Mouse (Mus musculus): ENCODE data around the gene 2010111I01Rik.

Gene 2010111I01Rik

DNA sequence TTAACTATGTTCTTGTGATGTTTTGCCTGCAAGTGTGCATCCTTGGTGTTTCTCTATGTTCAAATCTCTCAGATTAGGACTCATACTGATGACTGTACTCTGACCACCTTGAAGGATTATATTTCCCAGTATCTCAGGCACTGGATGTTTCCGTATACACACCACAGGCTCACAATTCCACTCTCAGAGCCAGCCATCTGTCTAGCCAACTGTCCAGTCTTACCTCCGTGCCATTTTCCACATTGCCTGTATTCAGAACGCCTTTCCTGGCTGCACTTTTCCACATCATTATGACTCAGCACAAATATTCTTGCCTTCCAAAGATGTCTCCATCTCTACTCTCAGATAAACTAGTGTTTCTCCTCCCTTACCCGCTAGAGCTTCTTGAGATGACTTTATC is 212.5 kb downstream of the 2010111I01Rik start:
- Histone ChIP-seq H3K36me3 (ENCODE audit: control insufficient read depth, insufficient read depth, low read length, poor library complexity, severe bottlenecking) (no peaks in the 10 kb centered on the region), H3K27me3 (ENCODE audit: control insufficient read depth, insufficient read depth, low read length, poor library complexity, severe bottlenecking) (no peaks in the 10 kb centered on the region; the same call in 1 of the 2 replicates)
- DNase-seq (ENCODE audit: low read depth, low spot score) = no peak

DNA sequence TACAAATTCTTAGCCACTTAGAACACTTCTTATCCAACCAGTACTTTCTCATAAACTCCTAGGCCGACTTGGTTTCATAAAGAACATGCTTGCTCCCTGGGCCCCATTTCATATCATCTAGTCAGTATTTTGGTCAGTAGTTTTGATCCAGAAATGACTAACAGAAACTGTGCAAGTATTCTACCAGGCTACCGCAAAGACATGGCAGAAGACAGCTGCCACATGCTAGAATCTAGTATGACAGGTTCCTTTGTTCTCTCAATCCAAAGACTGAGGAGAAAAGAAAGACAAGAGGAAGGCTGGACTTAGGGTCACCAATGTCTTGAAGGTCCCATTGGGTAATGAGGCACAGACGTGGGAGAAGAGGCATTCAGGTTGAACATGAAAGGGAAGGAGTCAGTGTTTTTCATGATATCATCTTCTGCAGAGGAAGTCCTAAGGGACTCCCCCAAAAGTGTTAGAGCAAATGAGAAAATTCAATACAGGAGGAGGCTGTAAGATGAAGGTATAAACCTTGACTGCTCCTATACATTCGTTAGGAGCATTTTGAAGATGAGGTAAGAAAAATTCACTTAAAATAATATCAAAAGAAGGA is 216.0 kb downstream of the 2010111I01Rik start:
- DNase-seq (ENCODE audit: low read depth, low spot score) = no peak
- no peaks in the 10 kb centered on the region for H3K36me3 ChIP-seq (ENCODE audit: control insufficient read depth, insufficient read depth, low read length, poor library complexity, severe bottlenecking)
- H3K27me3 ChIP-seq (ENCODE audit: control insufficient read depth, insufficient read depth, low read length, poor library complexity, severe bottlenecking) = no peaks in the 10 kb centered on the region

DNA sequence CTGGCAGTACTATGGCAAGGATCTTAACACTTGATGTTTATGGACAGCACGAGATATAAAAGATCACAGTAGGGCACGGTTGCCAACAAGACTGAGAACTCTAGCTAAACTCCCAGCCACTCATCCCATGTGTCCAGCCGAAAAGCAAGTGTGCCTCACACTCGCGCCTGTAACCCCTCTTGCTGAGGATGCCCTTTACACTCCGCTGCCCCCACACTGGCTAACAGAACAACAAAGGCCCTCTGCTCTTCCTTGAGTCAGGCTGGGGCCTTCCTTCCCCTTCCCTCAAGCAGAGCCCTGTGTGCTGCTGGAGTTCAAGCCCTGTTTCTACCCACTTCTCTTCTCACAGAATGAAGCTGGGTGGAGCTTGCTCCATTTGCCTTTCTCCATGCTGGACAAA is 220.3 kb downstream of the 2010111I01Rik start:
- Histone ChIP-seq H3K27me3 (ENCODE audit: control insufficient read depth, insufficient read depth, low read length, poor library complexity, severe bottlenecking) (no peaks in the 10 kb centered on the region), H3K36me3 (ENCODE audit: control insufficient read depth, insufficient read depth, low read length, poor library complexity, severe bottlenecking) (no peaks in the 10 kb centered on the region)
- DNase-seq (ENCODE audit: low read depth, low spot score) = no peak

- DNase-seq (ENCODE audit: low read depth, low spot score) = no peak
- Histone ChIP-seq H3K27me3 (ENCODE audit: control insufficient read depth, insufficient read depth, low read length, poor library complexity, severe bottlenecking) (no peaks in the 10 kb centered on the region), H3K36me3 (ENCODE audit: control insufficient read depth, insufficient read depth, low read length, poor library complexity, severe bottlenecking) (no peaks in the 10 kb centered on the region)
These were observed 221.5 kb downstream of the 2010111I01Rik start for GRCm38 (mm10) chr13:63186217-63186616.

DNA sequence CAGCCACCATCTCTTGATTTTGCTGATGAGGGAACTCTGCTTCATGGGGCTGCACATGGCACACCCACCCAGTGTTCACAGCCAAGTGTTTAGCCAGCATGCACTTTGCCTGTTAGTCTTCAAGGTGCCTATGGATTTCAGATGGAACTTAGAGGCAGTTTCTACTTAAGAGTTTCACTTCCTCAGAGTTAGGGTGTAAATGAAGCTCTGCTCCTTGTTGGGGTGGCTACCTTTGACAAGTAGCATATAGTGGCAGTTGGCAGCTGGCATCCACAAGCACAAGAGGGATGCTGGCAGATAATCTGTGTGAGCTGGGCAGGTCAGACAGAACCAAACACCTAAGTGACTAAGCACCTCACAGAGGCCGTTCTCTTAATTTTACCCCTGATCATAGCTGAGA is 221.9 kb downstream of the 2010111I01Rik start:
- no peaks in the 10 kb centered on the region for H3K36me3 ChIP-seq (ENCODE audit: control insufficient read depth, insufficient read depth, low read length, poor library complexity, severe bottlenecking)
- H3K27me3 ChIP-seq (ENCODE audit: control insufficient read depth, insufficient read depth, low read length, poor library complexity, severe bottlenecking) = no peaks in the 10 kb centered on the region
- peak; percentile 14 for DNase-seq (ENCODE audit: low read depth, low spot score)

- DNase-seq (ENCODE audit: low read depth, low spot score) = no peak
These were observed 222.8 kb downstream of the 2010111I01Rik start for GRCm38 (mm10) chr13:63187145-63188143.

GRCm38 (mm10) chr13:63188306-63188705 is 223.6 kb downstream of the 2010111I01Rik start:
- Histone ChIP-seq H3K27me3 (ENCODE audit: control insufficient read depth, insufficient read depth, low read length, poor library complexity, severe bottlenecking) (no peaks in the 10 kb centered on the region), H3K36me3 (ENCODE audit: control insufficient read depth, insufficient read depth, low read length, poor library complexity, severe bottlenecking) (no peaks in the 10 kb centered on the region)
- DNase-seq (ENCODE audit: low read depth, low spot score) = no peak

More at GRCm38 (mm10) chr13:63187145-63188143, 222.8 kb downstream of the 2010111I01Rik start:
- H3K27me3 ChIP-seq (ENCODE audit: control insufficient read depth, insufficient read depth, low read length, poor library complexity, severe bottlenecking) = no peaks in the 10 kb centered on the region
- no peaks in the 10 kb centered on the region for H3K36me3 ChIP-seq (ENCODE audit: control insufficient read depth, insufficient read depth, low read length, poor library complexity, severe bottlenecking)

- no peak for DNase-seq (ENCODE audit: low read depth, low spot score)
- H3K27me3 ChIP-seq (ENCODE audit: control insufficient read depth, insufficient read depth, low read length, poor library complexity, severe bottlenecking) = no peaks in the 10 kb centered on the region
- H3K36me3 ChIP-seq (ENCODE audit: control insufficient read depth, insufficient read depth, low read length, poor library complexity, severe bottlenecking) = no peaks in the 10 kb centered on the region
These were observed 224.1 kb downstream of the 2010111I01Rik start for GRCm38 (mm10) chr13:63188811-63189210.

DNA sequence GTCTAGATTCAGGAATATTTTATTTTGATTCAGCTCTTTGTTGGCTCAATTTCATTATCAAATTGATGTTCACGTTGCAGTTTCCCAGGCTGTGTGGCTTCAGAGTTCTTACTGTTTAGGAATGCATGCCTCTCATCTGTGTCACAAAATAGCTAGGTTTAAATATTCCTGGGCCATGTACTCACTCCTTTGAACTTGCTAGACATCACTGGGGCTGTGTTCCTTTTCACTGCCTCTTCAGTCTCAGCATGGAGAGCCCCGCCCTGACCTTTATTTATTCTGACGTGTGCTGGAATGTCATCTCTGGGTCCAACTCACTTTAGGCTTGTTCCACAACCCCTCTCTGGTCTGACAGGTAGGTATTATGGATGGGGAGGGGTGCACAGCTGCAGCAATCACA is 228.7 kb downstream of the 2010111I01Rik start:
- no peaks in the 10 kb centered on the region for H3K36me3 ChIP-seq (ENCODE audit: control insufficient read depth, insufficient read depth, low read length, poor library complexity, severe bottlenecking)
- no peaks in the 10 kb centered on the region for H3K27me3 ChIP-seq (ENCODE audit: control insufficient read depth, insufficient read depth, low read length, poor library complexity, severe bottlenecking)
- DNase-seq (ENCODE audit: low read depth, low spot score) = no peak

DNA sequence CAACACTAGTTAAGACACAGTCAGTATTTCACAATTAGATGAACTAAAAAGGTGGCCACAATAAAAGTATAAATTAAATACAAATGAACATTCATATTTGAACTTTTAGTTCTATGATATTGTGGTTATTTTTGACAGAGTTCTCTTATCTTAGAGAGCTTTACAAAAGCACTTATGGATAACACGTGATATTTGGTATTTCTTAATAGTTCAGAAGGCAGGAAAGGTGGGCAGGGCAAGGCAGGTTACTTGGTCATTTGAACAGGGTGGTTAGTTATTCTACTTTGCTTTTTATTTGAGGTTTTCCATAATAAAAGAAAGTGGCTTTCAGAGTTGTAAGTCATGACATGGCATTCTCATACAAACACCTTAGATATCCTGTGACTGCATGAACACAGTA is 233.3 kb downstream of the 2010111I01Rik start:
- Histone ChIP-seq H3K27me3 (ENCODE audit: control insufficient read depth, insufficient read depth, low read length, poor library complexity, severe bottlenecking) (no peaks in the 10 kb centered on the region), H3K36me3 (ENCODE audit: control insufficient read depth, insufficient read depth, low read length, poor library complexity, severe bottlenecking) (no peaks in the 10 kb centered on the region)
- no peak for DNase-seq (ENCODE audit: low read depth, low spot score)

DNA sequence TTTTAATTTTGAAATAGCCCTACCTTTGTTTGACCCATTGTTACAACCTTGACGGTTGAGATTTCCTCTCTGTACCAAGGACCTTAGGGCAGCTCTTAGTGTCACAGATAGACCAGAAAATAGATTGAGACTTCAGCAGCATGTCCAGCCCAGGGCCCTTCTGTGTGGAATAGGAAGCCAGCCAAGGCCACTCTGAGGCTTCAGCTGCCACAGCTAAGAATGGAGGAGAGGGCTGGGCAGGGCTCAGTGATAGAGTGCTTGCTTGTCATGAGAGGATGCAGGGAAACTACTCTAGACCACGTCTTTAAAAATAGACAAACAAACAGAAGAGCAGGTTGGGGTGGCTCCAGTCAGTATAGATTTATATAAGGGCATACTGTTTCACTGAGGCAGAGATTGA is 234.9 kb downstream of the 2010111I01Rik start:
- no peak for DNase-seq (ENCODE audit: low read depth, low spot score)
- H3K27me3 ChIP-seq (ENCODE audit: control insufficient read depth, insufficient read depth, low read length, poor library complexity, severe bottlenecking) = no peaks in the 10 kb centered on the region
- H3K36me3 ChIP-seq (ENCODE audit: control insufficient read depth, insufficient read depth, low read length, poor library complexity, severe bottlenecking) = no peaks in the 10 kb centered on the region

- Histone ChIP-seq H3K36me3 (ENCODE audit: control insufficient read depth, insufficient read depth, low read length, poor library complexity, severe bottlenecking) (no peaks in the 10 kb centered on the region), H3K27me3 (ENCODE audit: control insufficient read depth, insufficient read depth, low read length, poor library complexity, severe bottlenecking) (no peaks in the 10 kb centered on the region)
- no peak for DNase-seq (ENCODE audit: low read depth, low spot score)
These were observed 239.0 kb downstream of the 2010111I01Rik start for GRCm38 (mm10) chr13:63203502-63204278.

DNA sequence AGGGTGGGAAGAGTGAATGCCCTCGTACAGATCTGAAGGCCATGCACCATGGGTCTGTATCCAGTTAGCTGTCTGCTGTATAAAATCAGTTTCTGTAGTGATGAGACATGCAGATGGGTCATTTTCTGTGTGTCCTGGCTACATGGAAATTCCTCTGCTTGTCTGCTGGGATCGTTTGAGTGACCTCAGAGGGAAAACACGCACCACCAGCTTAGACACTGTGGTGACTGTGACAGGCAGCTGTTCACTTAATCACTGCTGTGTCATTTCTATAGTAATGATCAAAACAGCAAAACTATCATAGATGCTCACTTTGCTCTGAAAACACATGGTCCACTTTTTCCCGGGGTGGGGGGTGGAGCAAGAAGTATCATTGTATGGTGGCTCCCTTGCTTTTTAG is 241.1 kb downstream of the 2010111I01Rik start:
- Histone ChIP-seq H3K36me3 (ENCODE audit: control insufficient read depth, insufficient read depth, low read length, poor library complexity, severe bottlenecking) (no peaks in the 10 kb centered on the region), H3K27me3 (ENCODE audit: control insufficient read depth, insufficient read depth, low read length, poor library complexity, severe bottlenecking) (no peaks in the 10 kb centered on the region)
- DNase-seq (ENCODE audit: low read depth, low spot score) = no peak

DNA sequence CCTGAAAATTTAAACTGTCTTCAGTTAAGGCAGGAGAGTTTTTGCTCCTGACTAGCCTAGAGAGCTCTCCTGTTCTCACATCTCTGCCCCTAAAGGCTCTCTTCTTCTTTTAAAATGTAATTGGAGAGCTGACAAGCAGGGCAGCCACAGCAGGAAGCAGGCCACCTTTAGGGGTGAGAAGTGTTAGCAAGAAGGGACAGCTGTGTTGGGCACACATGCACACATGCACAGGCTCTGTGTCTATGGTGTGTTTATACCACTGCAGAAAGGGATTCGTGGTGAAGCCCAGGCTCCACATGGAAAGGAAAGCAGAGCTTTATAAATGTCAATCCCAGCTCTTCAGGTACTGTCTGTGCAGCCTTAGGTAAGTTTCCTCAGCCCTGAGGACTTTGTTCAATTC is 241.7 kb downstream of the 2010111I01Rik start:
- DNase-seq (ENCODE audit: low read depth, low spot score) = no peak
- Histone ChIP-seq H3K36me3 (ENCODE audit: control insufficient read depth, insufficient read depth, low read length, poor library complexity, severe bottlenecking) (no peaks in the 10 kb centered on the region), H3K27me3 (ENCODE audit: control insufficient read depth, insufficient read depth, low read length, poor library complexity, severe bottlenecking) (no peaks in the 10 kb centered on the region)

DNA sequence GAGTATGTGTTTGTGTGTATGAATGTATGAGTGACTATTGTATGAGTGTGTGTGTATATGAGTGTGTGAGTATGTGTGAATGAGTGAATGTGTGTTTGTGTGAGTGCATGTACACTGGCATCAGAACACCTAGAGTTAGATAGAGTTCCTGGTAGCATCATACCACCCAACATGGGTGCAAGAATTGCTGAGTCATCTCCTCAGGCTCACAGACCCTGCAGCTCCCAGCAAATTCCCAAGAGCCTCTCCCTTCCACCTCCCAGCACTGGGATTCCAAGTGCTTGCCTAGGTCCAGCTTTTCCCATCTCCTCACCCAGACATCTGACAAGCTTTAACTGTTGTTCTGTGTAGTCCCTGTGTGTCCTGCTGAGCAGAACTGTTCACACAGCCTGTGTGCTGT is 251.8 kb downstream of the 2010111I01Rik start:
- no peak for DNase-seq (ENCODE audit: low read depth, low spot score)
- H3K36me3 ChIP-seq (ENCODE audit: control insufficient read depth, insufficient read depth, low read length, poor library complexity, severe bottlenecking) = no peaks in the 10 kb centered on the region
- H3K27me3 ChIP-seq (ENCODE audit: control insufficient read depth, insufficient read depth, low read length, poor library complexity, severe bottlenecking) = no peaks in the 10 kb centered on the region

Measured in splenic B cell, adult 2 months (primary cell).